Mouse (Mus musculus) erythroblast, embryonic 14.5 days (primary cell): ENCODE results near the gene Rad51b. TPM values are rescaled to one million over a fixed set of nuclear protein-coding genes. Genes with fewer than 3 reads are reported as not detected.

Source experiments
- H3K27me3 ChIP-seq: 2 replicates; pipeline ENCODE4 v1.6.1; 2012; ENCODE audit warnings: inconsistent platforms; ENCODE audit not compliant: control insufficient read depth
- H3K36me3 ChIP-seq: 2 replicates; pipeline ENCODE4 v1.6.1; 2012; ENCODE audit warnings: mild to moderate bottlenecking, inconsistent platforms; ENCODE audit not compliant: control insufficient read depth
- H3K4me1 ChIP-seq: 2 replicates; pipeline ENCODE4 v1.6.1; 2012; ENCODE audit warnings: inconsistent platforms; ENCODE audit not compliant: control insufficient read depth
- H3K4me3 ChIP-seq: replicated peaks from 2 replicates; pipeline ENCODE3; 2012; ENCODE audit warnings: moderate library complexity, mild to moderate bottlenecking, inconsistent platforms
- H3K9me3 ChIP-seq: 2 replicates; pipeline ENCODE4 v1.6.1; 2012; ENCODE audit warnings: low read length, inconsistent platforms, mixed read lengths; ENCODE audit not compliant: control insufficient read depth
- GATA1 ChIP-seq: IDR thresholded peaks from 2 replicates; pipeline ENCODE4 v1.6.1; 2012; ENCODE audit warnings: low read length, inconsistent platforms, mixed read lengths
- TAL1 ChIP-seq: IDR thresholded peaks from 3 replicates; pipeline ENCODE4 v1.6.1; 2012; ENCODE audit warnings: low read length, inconsistent platforms, mixed read lengths
- polyA plus RNA-seq: library from polyadenylated mRNA; stranded (reverse); fragments of >175 nt; gene quantifications from 2 replicates; pipeline ENCODE4 v1.2.3, GENCODE M21; 2012

Gene Rad51b
- polyA plus RNA-seq, 1 experiment: 0.06 TPM

- TF ChIP-seq TAL1: no peak
- TF ChIP-seq GATA1: no peak
- H3K9me3 ChIP-seq: peaks cover 2% of the 10 kb centered on the region; the same call in 1 of the 2 replicates
Measured at GRCm38 (mm10) chr12:79600149-79600769, 303.2 kb downstream of the Rad51b start.

GRCm38 (mm10) chr12:79602641-79603040, 305.6 kb downstream of the Rad51b start:
- TF ChIP-seq TAL1 (no peak), GATA1 (no peak)
- no peak overlapping the region for H3K4me3 ChIP-seq
- peaks cover 13% of the 10 kb centered on the region for H3K36me3 ChIP-seq
- H3K9me3 ChIP-seq: peaks cover 2% of the 10 kb centered on the region; the same call in 1 of the 2 replicates
- peaks cover 33% of the 10 kb centered on the region for H3K4me1 ChIP-seq
- no peaks in the 10 kb centered on the region for H3K27me3 ChIP-seq

More at GRCm38 (mm10) chr12:79600149-79600769, 303.2 kb downstream of the Rad51b start:
- Histone ChIP-seq H3K36me3 (peaks cover 7% of the 10 kb centered on the region), H3K4me1 (peaks cover 18% of the 10 kb centered on the region), H3K4me3 (no peak overlapping the region), H3K27me3 (no peaks in the 10 kb centered on the region)

GRCm38 (mm10) chr12:79604850-79605249, 307.8 kb downstream of the Rad51b start:
- Histone ChIP-seq H3K36me3 (peaks cover 13% of the 10 kb centered on the region), H3K4me3 (no peak overlapping the region), H3K4me1 (peaks cover 42% of the 10 kb centered on the region), H3K27me3 (no peaks in the 10 kb centered on the region), H3K9me3 (peaks cover 2% of the 10 kb centered on the region; the same call in 1 of the 2 replicates)
- TF ChIP-seq TAL1 (no peak), GATA1 (no peak)

GRCm38 (mm10) chr12:79606197-79606631, 309.1 kb downstream of the Rad51b start:
- TF ChIP-seq TAL1: no peak
- no peak for TF ChIP-seq GATA1
- Histone ChIP-seq H3K4me3 (no peak overlapping the region), H3K4me1 (peaks cover 56% of the 10 kb centered on the region), H3K9me3 (peaks cover 2% of the 10 kb centered on the region; the same call in 1 of the 2 replicates), H3K36me3 (peaks cover 15% of the 10 kb centered on the region), H3K27me3 (no peaks in the 10 kb centered on the region)

- no peaks in the 10 kb centered on the region for H3K27me3 ChIP-seq
- H3K4me1 ChIP-seq: peaks cover 77% of the 10 kb centered on the region
- no peak overlapping the region for H3K4me3 ChIP-seq
- H3K36me3 ChIP-seq: peaks cover 13% of the 10 kb centered on the region
- no peak for TF ChIP-seq GATA1
- TF ChIP-seq TAL1: no peak
- H3K9me3 ChIP-seq: no peaks in the 10 kb centered on the region
Measured at GRCm38 (mm10) chr12:79609399-79610010, 312.4 kb downstream of the Rad51b start.

GRCm38 (mm10) chr12:79610511-79611103, 313.5 kb downstream of the Rad51b start:
- no peak for TF ChIP-seq GATA1
- TF ChIP-seq TAL1: no peak

GRCm38 (mm10) chr12:79611665-79612064, 314.6 kb downstream of the Rad51b start:
- H3K4me3 ChIP-seq: peak overlapping the region; percentile 57
- H3K27me3 ChIP-seq: no peaks in the 10 kb centered on the region
- no peaks in the 10 kb centered on the region for H3K9me3 ChIP-seq
- peaks cover 56% of the 10 kb centered on the region for H3K4me1 ChIP-seq
- TF ChIP-seq TAL1 (peak; percentile 72), GATA1 (peak; percentile 69)
- peaks cover 6% of the 10 kb centered on the region; the same call in 1 of the 2 replicates for H3K36me3 ChIP-seq

More at GRCm38 (mm10) chr12:79610511-79611103, 313.5 kb downstream of the Rad51b start:
- Histone ChIP-seq H3K4me3 (no peak overlapping the region), H3K9me3 (no peaks in the 10 kb centered on the region), H3K27me3 (no peaks in the 10 kb centered on the region), H3K36me3 (peaks cover 12% of the 10 kb centered on the region), H3K4me1 (peaks cover 66% of the 10 kb centered on the region)

- H3K27me3 ChIP-seq: no peaks in the 10 kb centered on the region
- peak; percentile 82 for TF ChIP-seq TAL1
- TF ChIP-seq GATA1: peak; percentile 87
- no peaks in the 10 kb centered on the region for H3K9me3 ChIP-seq
- H3K36me3 ChIP-seq: peaks cover 6% of the 10 kb centered on the region; the same call in 1 of the 2 replicates
- H3K4me1 ChIP-seq: peaks cover 54% of the 10 kb centered on the region
- H3K4me3 ChIP-seq: peak overlapping the region; percentile 57
Measured at GRCm38 (mm10) chr12:79612334-79613060, 315.4 kb downstream of the Rad51b start.
